Mouse (Mus musculus) adrenal gland, postnatal 10 days (tissue): ENCODE measurements at regions not wholly inside any gene's neighbourhood (a gene's known extent, or its start where the extent isn't known, plus 50 kb on each side); places are given as distances from the start of the nearest gene placed in this dataset.

Experiments
- DNase-seq: peaks from one replicate; pipeline ENCODE4 v3.0.0; 2021; ENCODE audit warnings: mixed read lengths

- no peak for DNase-seq
Observed at GRCm38 (mm10) chr16:44630426-44630825, 71.7 kb upstream of the Boc start.

- no peak for DNase-seq
Observed at GRCm38 (mm10) chr16:44629296-44630275, 70.9 kb upstream of the Boc start.

DNA sequence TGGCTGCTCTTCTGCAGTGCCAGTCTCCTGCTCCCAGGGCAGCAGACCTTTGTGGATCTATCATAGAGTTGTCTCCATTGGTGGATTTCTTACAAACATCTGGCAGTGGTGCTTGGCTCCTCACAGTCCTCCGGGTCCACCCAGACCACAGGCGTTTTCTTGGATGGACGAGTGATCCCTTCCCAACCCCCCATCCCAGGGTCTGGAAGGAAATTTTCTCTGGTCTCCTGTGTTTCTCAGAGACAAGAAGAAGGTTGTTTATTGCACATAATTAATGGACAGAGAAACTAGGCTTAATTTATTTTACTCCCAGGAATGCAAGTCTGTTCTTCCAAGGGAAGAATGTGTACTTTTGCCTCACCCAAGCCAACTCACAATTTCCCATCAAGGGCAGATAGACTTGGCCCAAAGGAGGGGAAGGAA, 67.2 kb upstream of the Boc start:
- no peak for DNase-seq

GRCm38 (mm10) chr16:44625108-44625616, 66.5 kb upstream of the Boc start:
- DNase-seq: no peak

DNA sequence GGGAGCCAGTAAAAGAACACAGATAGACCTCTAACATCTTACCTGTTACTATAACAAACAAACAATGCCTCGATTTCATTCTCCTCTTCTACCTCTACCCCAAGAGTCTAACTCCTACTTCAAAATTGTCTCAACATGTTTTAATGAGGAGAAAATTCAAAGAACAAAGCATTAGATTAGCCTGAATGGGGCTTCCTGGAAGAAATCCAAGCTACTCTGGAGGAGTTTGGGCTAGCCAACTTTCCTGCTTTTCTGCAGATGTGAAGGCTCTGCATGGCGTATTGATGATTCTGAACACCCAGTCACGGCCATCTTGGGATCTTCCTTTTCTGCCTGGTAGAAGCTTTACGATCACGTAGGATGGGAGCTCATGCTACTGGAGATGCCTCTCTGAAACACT, 62.9 kb upstream of the Boc start:
- DNase-seq: no peak

DNA sequence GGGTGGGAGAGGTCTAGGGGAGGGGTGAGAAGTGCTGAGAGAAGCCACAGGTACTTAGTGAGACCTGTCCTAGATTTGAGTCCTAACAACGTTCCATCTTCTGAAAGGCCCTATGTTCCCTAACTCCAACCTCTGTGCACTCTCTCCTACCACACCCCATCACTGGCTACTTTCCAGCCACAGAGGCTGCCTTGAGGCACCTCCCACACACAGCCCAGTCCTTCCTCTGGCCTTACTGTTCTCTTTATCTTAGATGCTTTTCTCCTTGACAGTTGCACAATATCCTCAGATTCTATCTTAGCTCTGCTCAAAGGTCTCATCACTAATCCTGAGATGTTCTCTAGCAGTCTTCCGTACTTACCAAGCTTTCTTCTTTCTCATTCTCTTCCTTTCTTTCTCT, 61.8 kb upstream of the Boc start:
- peak; percentile 22 for DNase-seq

DNA sequence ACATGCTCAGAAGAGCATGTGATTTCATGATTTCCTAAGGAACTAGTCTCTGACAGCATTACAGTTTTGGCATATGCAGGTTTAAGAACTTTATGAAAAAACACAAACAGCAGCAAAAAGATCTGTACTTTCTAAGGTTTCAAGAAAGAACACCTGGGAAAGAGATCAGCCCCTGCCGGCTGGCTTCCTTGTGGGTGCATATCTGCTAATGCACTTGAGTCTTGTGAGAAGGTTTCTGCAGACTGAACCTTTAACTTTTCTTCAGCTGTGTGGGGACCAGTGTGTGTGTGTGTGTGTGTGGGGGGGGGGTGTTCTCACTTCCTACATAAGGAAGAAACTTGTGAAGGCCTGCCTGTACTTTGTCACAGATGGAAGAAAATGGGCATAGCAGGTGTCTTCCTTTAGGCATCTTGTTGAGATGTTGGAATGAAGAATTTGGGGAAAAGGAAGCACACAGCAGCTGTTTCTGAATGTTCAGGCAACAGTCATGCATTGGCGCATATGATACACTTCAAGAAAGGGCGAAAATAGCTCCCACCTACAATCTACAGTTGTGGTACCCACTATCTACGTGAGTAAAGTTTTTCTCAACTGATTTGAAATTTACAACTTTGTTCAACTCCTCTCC, 60.9 kb upstream of the Boc start:
- no peak for DNase-seq

- no peak for DNase-seq
Observed at GRCm38 (mm10) chr16:44617041-44617440, 58.3 kb upstream of the Boc start.

GRCm38 (mm10) chr16:44616376-44616775, 57.7 kb upstream of the Boc start:
- peak; percentile 19 for DNase-seq

DNA sequence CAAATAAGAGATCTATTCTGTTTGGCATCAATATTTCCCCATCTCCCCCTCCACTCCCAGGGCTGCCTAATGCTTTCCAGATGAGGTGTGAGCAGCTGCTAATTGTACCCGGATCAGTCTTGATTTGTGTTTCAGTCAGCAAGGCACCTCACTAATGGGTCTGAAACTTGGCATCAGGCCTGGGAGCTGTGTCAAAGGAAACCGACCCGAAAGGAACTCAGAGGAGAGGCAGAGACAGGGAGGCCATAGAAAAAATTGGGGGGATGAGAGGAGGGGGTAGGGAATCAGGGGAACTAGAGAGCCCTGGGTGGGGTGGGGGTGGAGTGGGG, 57.1 kb upstream of the Boc start:
- DNase-seq: peak; percentile 42

GRCm38 (mm10) chr16:44615172-44615877, 56.6 kb upstream of the Boc start:
- DNase-seq: no peak

- no peak for DNase-seq
Observed at GRCm38 (mm10) chr16:44614235-44614634, 55.5 kb upstream of the Boc start.

GRCm38 (mm10) chr16:44612676-44613075, 54.0 kb upstream of the Boc start:
- DNase-seq: no peak

DNA sequence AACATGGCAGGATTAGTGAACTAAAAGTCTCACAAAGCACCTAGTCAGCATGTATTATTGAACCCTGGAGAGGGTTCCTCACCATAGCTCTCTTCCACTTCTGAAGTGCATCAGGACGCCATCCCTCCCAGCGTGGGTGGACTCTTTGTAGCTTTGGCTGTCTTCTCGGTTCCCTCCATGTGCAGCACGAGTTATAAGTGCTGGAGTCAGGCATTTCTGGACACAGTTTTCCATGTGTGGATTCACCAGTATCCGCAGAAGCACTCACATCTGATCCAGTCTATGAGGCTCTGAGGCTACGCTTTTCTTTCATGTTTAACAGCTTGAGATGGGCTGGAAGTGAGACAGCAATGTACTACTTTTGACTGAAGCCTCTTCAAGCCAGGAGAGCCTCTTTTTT, 52.8 kb upstream of the Boc start:
- DNase-seq: no peak

GRCm38 (mm10) chr16:44608586-44608985, 49.9 kb upstream of the Boc start:
- DNase-seq: no peak
